Mouse (Mus musculus): ENCODE measurements around the gene Adrb1.

DNA sequence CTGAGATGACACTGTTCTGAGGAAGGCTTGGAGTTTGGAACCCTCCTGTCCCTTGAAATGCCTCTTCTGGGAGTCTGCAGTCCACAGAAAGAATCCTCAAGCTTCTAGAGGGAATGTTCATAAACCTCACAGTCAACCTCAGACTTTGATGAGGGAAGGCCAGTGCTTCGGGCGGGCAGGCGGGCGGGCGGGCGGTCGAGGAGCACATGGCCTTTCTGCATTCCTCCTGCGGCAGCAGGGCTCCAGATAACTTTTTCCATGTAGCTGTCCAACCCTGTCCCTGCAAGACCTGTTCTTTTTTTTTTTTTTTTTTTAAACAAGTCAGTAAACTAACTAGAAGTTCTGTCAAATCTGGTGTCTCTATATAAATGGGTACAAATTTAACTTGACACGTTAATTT is 24.6 kb downstream of the Adrb1 start:
- TF ChIP-seq POLR2A (IDR thresholded peaks at IDR 0.05; ENCODE audit: borderline replicate concordance, extremely low read depth, low read depth, low read length) = no peak
- TF ChIP-seq CTCF (IDR thresholded peaks at IDR 0.05; ENCODE audit: insufficient read depth, low read length) = no peak

Data from lung, adult 2 months (tissue).